Mouse (Mus musculus) spleen, postnatal 10 days (tissue): Measurements from ENCODE around the gene Crebbp.

Experiments
- DNase-seq, 2 experiments: peaks; one replicate each; pipeline ENCODE4 v3.0.0; 2021 to 2022; ENCODE audit warnings: low spot score in 2 of 2

The Crebbp gene

GRCm38 (mm10) chr16:4045524-4045923 lies 168.3 kb downstream of the Crebbp start:
- no peak for DNase-seq

- DNase-seq: no peak
Measured at GRCm38 (mm10) chr16:4044093-4044492, 169.7 kb downstream of the Crebbp start.

DNA sequence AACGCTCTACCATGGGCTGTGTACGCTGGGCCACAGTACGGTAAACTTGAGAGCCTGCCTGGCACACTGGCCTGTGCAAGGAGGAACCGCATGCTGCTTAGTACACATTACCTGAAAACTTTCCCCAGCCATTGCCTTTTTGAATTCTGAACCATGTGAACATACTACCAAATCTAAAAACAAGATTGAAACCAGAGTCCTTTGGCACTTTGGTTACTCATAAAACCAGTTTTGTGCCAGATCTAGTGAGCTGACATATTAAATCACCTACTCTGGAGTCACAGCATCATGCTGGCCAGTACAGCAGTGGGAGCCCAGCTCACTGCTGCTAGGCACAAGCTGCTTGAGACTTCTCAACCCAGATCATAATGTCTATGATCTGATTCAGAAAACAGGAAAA lies 172.2 kb downstream of the Crebbp start:
- DNase-seq: no peak

GRCm38 (mm10) chr16:4040206-4040605 lies 173.6 kb downstream of the Crebbp start:
- DNase-seq: no peak

DNA sequence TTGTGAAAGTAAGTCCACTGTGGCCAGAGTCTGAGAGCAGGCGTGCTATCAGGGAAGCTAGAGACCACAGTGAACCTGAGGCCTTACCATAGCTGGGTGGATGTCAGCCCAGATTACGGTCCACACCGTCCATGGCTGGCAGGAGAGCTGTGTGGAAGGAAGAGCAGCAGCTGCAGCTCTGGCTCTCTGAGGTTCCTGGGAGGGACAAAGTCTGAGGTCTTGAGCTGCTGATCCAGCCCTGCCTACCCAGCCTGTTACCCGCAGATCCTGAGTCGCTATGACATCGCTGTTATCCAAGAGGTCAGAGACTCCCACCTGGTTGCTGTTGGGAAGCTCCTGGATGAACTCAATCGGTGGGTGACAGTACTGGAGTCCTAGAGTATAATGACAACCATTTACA lies 176.1 kb downstream of the Crebbp start:
- no peak for DNase-seq

DNA sequence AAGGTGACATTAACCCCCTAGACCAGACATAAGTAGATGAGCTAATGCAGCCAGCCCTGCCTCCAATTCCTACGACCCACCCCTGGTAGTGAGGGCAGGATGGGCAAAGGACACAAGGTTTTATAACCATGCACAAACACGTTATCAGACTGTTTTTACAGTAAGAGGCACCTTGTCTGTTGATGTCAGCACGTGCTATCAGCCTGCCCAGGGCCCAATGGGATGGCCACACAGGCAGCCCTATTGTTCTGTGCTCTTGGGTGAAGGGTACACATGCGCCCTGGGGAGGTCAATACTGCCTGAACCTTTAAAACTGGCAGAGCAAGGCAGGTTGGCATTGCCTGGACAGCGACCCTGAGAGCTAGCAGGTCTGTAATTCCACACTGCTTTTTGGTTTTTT lies 177.0 kb downstream of the Crebbp start, which contains the start of gene Dnase1:
Gene Dnase1, plus strand, starts transcription at position 136 of the 400 bp plus-strand sequence.
- no peak for DNase-seq

- DNase-seq: no peak
Measured at GRCm38 (mm10) chr16:4035575-4035974, 178.2 kb downstream of the Crebbp start.

DNA sequence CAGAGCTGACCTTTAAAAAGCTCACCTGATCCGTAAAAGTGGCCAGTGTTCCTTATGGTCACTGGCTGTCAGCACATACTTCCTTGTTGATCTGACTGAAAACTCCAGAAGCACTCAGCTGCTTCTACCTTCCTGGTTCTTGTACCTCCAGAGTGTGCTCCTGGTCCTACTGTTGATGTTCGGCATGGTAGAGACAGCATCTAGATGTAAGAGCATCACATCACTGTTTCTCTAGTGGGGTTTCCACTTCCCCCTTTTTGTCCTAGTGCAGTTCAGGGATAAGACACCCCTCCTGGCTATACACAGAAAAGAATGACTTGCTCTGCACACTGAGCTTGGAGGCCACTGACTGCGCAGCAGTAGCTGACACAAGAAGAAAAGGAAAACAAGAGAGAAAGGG lies 179.3 kb downstream of the Crebbp start:
- no peak for DNase-seq

GRCm38 (mm10) chr16:4033971-4034370 lies 179.8 kb downstream of the Crebbp start:
- DNase-seq: no peak

DNA sequence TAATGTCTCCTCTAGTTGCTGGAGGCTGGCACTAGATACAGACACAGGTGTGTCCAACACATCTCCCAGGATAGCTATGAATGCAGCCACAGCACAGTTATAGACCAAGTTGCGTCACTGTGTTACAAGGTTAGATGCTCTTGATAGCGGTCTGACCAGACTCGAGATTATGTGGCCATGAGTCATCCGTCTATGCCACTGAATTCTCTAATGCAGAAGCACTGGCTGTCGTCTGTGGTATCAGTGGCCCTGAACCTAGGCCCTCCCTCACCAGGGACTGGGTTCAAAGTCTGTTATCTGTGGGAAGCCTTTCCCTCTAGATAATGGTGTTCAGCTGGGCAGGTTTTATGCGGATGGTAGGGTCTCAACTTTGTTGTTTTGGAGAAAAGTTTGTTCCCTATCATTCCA lies 181.5 kb downstream of the Crebbp start:
- no peak for DNase-seq

GRCm38 (mm10) chr16:4031441-4032274 lies 182.1 kb downstream of the Crebbp start:
- DNase-seq: no peak
